Mouse (Mus musculus) heart, embryonic 12.5 days (tissue): ENCODE measurements at regions not wholly inside any gene's neighbourhood (a gene's known extent, or its start where the extent isn't known, plus 50 kb on each side); places are given as distances from the start of the nearest gene placed in this dataset.

ENCODE experiments used
- ATAC-seq: fragments of 200-750 bp; cut with Nextera tagmentation; 2 replicates; pipeline ENCODE4 v1.8.0; 2017; ENCODE audit warnings: moderate TSS enrichment, moderate library complexity; ENCODE audit not compliant: insufficient number of reproducible peaks, low FRiP score
- H3K27ac ChIP-seq: fragments of 300-500 bp; sonication (generic); 2 replicates; pipeline ENCODE4 v1.5.1; 2016; ENCODE audit warnings: mild to moderate bottlenecking, moderate library complexity; ENCODE audit not compliant: poor library complexity, severe bottlenecking
- H3K27me3 ChIP-seq: fragments of 300-500 bp; sonication (generic); replicated peaks from 2 replicates; pipeline ENCODE4 v1.6.1; 2016; ENCODE audit warnings: mild to moderate bottlenecking, moderate library complexity
- H3K36me3 ChIP-seq: fragments of 300-500 bp; sonication (generic); 2 replicates; pipeline ENCODE4 v1.6.1; 2016; ENCODE audit warnings: mild to moderate bottlenecking, moderate library complexity
- H3K4me1 ChIP-seq: fragments of 300-500 bp; sonication (generic); replicated peaks from 2 replicates; pipeline ENCODE4 v1.6.1; 2016; ENCODE audit warnings: mild to moderate bottlenecking
- H3K4me2 ChIP-seq: fragments of 300-500 bp; sonication (generic); 2 replicates; pipeline ENCODE4 v1.6.1; 2016; ENCODE audit warnings: mild to moderate bottlenecking, moderate library complexity
- H3K4me3 ChIP-seq: fragments of 300-500 bp; sonication (generic); 2 replicates; pipeline ENCODE4 v1.5.1; 2016; ENCODE audit warnings: mild to moderate bottlenecking
- H3K9ac ChIP-seq: fragments of 300-500 bp; sonication (generic); 2 replicates; pipeline ENCODE4 v1.6.1; 2016; ENCODE audit warnings: mild to moderate bottlenecking, moderate library complexity
- H3K9me3 ChIP-seq: fragments of 300-500 bp; sonication (generic); replicated peaks from 2 replicates; pipeline ENCODE4 v1.6.1; 2016; ENCODE audit warnings: mild to moderate bottlenecking, moderate library complexity
- WGBS: fragments of 180-500 bp; shearing (Covaris S2); methylation state at CpG from one replicate; pipeline ENCODE4 v1.1.7; 2016; 5-methylcytosine and 5-hydroxymethylcytosine counted together

DNA sequence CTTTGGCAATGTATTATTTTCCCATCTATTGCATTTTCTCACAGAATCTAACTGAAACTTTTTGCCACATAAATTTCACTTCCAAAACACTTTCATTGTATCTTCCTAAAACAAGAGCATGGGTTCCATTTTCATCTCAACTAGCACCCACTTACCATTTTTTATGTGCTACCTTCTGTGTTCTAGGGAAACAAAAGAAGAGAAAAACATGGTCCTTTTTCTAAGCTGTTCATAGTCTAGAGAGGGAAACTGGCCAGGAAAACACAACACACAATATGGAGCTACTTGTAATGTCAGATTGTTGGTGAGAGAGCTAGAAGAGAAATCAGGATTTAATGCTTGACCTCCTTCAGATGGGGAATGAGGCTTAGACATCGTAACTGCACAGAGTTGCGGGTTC is 361.6 kb upstream of the Gm11042 start:
- 77% methylated on average over 2 of the region's 2 CpGs for WGBS
- H3K27ac ChIP-seq = no peak overlapping the region
- H3K4me3 ChIP-seq = no peak overlapping the region
- no peaks in the 10 kb centered on the region for H3K27me3 ChIP-seq
- no peak overlapping the region for H3K9ac ChIP-seq
- H3K9me3 ChIP-seq = no peaks in the 10 kb centered on the region
- H3K4me2 ChIP-seq = no peak overlapping the region
- no peaks in the 10 kb centered on the region for H3K4me1 ChIP-seq
- H3K36me3 ChIP-seq = no peaks in the 10 kb centered on the region
- no peak for ATAC-seq

DNA sequence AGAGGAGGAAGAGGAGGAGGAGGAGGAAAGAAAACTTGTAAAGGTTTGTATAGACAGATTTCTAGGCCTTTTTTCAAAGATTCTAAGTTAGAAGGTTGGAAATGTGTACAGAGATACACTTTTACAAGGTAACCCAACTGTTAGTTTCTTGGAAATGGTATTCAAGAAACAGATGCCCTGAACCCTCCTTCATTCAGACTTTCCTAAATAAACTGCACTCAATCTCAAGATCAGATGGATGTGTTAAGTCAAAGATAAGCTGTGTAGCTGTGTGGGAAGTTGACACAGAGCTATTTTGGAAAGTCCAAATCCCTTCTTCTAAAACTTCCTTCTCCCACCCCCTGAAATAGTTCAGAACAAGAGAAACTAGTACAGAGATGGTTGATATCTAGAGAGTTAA is 342.2 kb upstream of the Gm11042 start:
- H3K27me3 ChIP-seq = no peaks in the 10 kb centered on the region
- no peak overlapping the region for H3K27ac ChIP-seq
- no peak overlapping the region for H3K9ac ChIP-seq
- no peaks in the 10 kb centered on the region for H3K36me3 ChIP-seq
- H3K4me2 ChIP-seq = no peak overlapping the region
- no peak overlapping the region for H3K4me3 ChIP-seq
- H3K4me1 ChIP-seq = no peaks in the 10 kb centered on the region
- no peak for ATAC-seq
- peaks cover 3% of the 10 kb centered on the region; the same call in 1 of the 2 replicates for H3K9me3 ChIP-seq

DNA sequence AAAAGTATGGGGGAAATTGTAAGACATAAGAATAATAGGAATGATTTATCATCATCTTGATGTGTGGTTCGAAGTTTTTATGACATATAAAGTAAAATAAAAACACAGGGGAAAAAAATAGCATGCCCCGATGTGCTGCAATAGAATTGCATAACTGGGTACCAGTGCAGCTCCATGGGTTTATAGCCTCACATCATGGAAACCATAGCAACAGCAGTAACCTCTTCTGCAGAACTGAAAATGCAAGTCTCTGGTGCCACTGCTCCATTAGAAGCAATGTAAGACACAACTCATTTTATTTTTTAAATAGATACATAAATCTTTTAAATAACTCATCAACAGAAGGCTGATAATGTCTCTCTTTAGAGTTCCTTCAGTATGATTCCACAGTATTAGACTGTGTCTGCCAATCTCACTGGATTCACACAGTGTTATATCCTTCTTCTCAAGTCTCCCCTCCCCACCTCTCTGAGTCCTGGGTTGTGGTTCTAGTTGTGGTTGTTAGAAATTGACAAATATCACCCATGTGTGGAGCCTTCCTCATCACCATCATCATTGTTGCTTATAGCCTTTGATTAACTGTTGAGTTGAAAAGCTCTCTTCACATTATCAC is 340.9 kb upstream of the Gm11042 start:
- peaks cover 3% of the 10 kb centered on the region; the same call in 1 of the 2 replicates for H3K9me3 ChIP-seq
- 62% methylated on average over 2 of the region's 2 CpGs for WGBS
- no peak overlapping the region for H3K4me2 ChIP-seq
- ATAC-seq = no peak
- no peaks in the 10 kb centered on the region for H3K27me3 ChIP-seq
- H3K36me3 ChIP-seq = no peaks in the 10 kb centered on the region
- no peak overlapping the region for H3K9ac ChIP-seq
- H3K4me3 ChIP-seq = no peak overlapping the region
- H3K4me1 ChIP-seq = no peaks in the 10 kb centered on the region
- no peak overlapping the region for H3K27ac ChIP-seq

DNA sequence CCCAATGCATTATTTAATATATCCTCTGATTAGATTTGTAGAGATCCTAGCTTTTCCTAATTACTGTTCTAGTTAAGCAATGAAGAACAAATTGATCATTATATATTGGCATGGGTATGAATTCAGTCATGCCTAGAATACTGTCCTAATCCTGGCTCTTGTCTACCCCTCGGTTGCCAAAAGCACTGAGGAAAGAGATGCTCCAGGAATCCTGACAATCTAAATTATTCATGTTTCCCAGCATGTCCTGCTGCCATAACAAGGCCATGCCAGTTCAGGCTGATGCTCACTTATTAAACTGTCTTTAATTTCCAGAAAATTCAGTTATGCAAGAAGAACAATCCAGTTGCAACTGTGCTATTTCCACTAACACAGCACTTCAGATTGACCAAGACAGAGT is 335.1 kb upstream of the Gm11042 start:
- Histone ChIP-seq H3K4me3 (no peak overlapping the region), H3K4me1 (no peaks in the 10 kb centered on the region), H3K4me2 (no peak overlapping the region), H3K36me3 (no peaks in the 10 kb centered on the region), H3K27me3 (no peaks in the 10 kb centered on the region), H3K9me3 (no peaks in the 10 kb centered on the region), H3K9ac (no peak overlapping the region), H3K27ac (no peak overlapping the region)
- 69% methylated on average over 1 of the region's 1 CpGs for WGBS
- no peak for ATAC-seq

DNA sequence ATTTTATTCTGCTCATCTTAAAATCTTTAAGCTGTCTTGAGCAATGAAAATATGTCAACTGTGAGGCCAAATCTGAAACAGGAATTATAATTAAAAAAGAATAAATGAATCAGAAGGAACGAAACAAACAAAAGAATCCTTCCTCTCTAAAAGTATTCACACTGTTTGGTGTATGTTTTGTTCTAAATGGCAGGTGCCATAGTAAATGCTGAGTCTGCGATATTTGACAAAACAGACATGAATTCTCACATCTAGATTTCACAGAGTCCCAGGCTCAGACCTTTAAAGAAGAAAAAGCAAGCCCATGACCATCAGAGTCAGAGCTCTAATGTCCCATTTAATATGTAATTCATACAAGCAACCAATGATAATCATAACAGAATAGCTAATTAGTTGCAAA is 316.6 kb upstream of the Gm11042 start:
- H3K27me3 ChIP-seq = no peaks in the 10 kb centered on the region
- 73% methylated on average over 2 of the region's 2 CpGs for WGBS

DNA sequence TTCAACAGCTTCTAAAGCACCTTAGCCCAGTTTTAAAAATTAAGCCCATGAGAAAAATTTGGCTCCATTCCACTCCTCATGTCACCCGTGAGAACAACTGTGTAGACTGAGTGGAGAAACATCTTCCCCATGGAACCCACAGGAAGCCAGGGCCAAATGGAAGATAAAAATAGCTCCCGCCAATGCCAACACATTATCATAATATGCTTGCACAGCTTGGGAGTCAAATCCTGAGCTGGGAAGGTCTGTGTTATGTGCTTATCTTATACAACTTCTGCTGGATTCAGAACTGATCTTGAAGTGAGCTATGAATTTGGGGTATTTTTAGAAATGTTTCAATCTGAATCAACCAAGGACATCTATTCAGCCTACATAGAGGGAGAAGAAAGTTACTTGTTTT is 279.0 kb upstream of the Gm11042 start:
- 34% methylated on average over 2 of the region's 2 CpGs for WGBS
- H3K27ac ChIP-seq = no peak overlapping the region

More for the DNA sequence above, 316.6 kb upstream of the Gm11042 start:
- no peaks in the 10 kb centered on the region for H3K4me1 ChIP-seq
- H3K9me3 ChIP-seq = no peaks in the 10 kb centered on the region
- no peak for ATAC-seq
- no peak overlapping the region for H3K27ac ChIP-seq
- H3K9ac ChIP-seq = no peak overlapping the region
- no peaks in the 10 kb centered on the region for H3K36me3 ChIP-seq
- no peak overlapping the region for H3K4me2 ChIP-seq
- no peak overlapping the region for H3K4me3 ChIP-seq

DNA sequence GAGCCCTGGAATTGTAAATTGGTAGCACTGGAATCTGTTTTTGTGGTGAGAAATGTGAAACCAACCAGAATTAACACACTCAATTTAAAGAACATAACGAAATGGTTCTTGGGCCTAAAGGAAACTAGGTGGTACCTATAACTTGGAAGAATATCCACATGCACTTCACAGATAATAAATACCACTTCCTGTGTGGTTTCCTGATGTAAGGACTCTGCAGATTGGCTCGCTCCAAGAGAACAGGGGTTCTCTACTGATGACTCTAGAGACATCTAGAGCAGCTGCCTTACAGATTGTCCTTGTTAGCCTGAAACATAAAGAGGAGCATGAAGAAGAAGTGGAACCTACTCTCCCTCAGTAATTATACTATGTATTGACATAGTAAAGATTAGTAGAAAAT is 238.4 kb upstream of the Gm11042 start:
- no peak overlapping the region for H3K4me2 ChIP-seq
- H3K36me3 ChIP-seq = no peaks in the 10 kb centered on the region
- no peak for ATAC-seq
- H3K27me3 ChIP-seq = no peaks in the 10 kb centered on the region
- WGBS = 71% methylated on average over 2 of the region's 2 CpGs
- H3K4me3 ChIP-seq = no peak overlapping the region
- H3K9me3 ChIP-seq = no peaks in the 10 kb centered on the region
- H3K27ac ChIP-seq = no peak overlapping the region
- H3K4me1 ChIP-seq = no peaks in the 10 kb centered on the region
- no peak overlapping the region for H3K9ac ChIP-seq

More for the DNA sequence above, 279.0 kb upstream of the Gm11042 start:
- H3K4me1 ChIP-seq = no peaks in the 10 kb centered on the region
- H3K36me3 ChIP-seq = no peaks in the 10 kb centered on the region
- ATAC-seq = no peak
- H3K4me2 ChIP-seq = no peak overlapping the region
- H3K9ac ChIP-seq = no peak overlapping the region
- H3K9me3 ChIP-seq = no peaks in the 10 kb centered on the region
- no peak overlapping the region for H3K4me3 ChIP-seq
- no peaks in the 10 kb centered on the region for H3K27me3 ChIP-seq

DNA sequence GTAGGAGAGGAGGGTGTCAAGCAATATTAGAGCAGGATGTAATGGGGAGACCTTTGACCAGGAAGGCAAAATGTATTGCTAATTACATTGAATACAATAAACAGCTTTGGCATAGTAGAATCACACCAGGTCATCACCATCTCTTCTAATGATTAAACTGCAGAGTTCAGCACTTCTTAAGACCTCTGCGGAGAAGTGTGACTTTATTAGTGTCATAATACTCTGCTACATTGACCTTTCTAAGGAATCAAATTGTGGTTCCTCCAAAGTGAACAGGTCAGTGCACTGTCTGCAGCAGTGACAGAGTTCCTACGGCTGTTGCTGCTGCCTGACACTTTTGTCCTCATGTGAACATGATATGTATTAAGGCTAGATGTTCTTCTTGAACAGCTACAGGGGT is 228.0 kb upstream of the Gm11042 start:
- Histone ChIP-seq H3K4me3 (no peak overlapping the region), H3K36me3 (no peaks in the 10 kb centered on the region), H3K27ac (no peak overlapping the region), H3K9ac (no peak overlapping the region), H3K9me3 (peaks cover 2% of the 10 kb centered on the region), H3K4me1 (no peaks in the 10 kb centered on the region), H3K4me2 (no peak overlapping the region), H3K27me3 (no peaks in the 10 kb centered on the region)
- WGBS = 83% methylated on average over 2 of the region's 2 CpGs
- no peak for ATAC-seq

DNA sequence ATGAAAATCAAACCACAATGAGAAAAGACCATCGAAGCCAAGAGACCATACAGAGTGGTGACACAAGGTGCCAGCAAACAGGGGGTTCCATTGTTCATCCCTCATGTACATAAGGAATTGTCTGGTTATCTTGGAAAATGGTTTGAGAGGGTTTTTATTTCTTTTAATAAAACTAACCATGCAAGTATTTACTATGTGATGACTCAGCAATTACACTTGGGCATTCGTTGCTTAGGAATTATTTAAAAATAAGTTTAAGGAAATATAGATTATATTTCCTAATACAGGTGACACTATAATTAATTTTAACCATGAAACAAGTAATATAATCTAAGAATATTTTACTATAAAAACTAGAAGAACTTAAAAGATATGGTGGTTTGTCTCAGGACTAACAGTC is 218.7 kb upstream of the Gm11042 start:
- no peak overlapping the region for H3K27ac ChIP-seq
- H3K4me1 ChIP-seq = no peaks in the 10 kb centered on the region
- H3K9ac ChIP-seq = no peak overlapping the region
- H3K9me3 ChIP-seq = no peaks in the 10 kb centered on the region
- ATAC-seq = no peak
- H3K27me3 ChIP-seq = no peaks in the 10 kb centered on the region
- no peak overlapping the region for H3K4me2 ChIP-seq
- WGBS = 61% methylated on average over 2 of the region's 2 CpGs
- no peak overlapping the region for H3K4me3 ChIP-seq
- no peaks in the 10 kb centered on the region for H3K36me3 ChIP-seq

DNA sequence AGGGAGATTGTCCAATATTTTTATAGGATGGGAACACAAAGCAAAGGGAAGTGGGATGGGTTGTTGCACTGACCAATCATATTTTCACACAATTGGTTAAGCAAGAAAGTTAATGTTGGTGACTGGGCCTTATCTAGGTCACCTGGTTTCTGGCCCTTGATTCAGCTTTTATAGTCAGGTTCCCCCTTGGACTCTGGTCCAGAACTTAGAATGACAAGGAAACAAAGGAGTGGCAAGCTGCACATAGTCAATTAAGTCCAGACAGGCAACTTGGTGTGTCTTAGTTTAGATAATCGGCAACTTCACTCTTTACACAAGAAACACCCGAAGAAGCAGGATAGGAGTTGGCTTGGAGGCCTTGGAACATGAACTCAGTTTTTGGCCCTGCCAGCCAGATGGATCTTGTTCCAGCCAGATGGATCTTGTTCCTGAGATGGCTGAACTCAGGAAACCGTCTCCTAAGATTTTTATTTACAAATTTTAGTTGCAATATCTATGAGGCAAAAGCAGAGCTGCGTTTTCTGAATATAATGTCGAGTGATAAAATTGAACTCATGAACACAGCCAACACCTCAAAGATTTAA is 212.9 kb upstream of the Gm11042 start:
- Histone ChIP-seq H3K36me3 (no peaks in the 10 kb centered on the region), H3K4me1 (no peaks in the 10 kb centered on the region), H3K4me3 (no peak overlapping the region), H3K9ac (no peak overlapping the region), H3K4me2 (no peak overlapping the region), H3K27me3 (no peaks in the 10 kb centered on the region), H3K9me3 (no peaks in the 10 kb centered on the region), H3K27ac (no peak overlapping the region)
- no peak for ATAC-seq
- 74% methylated on average over 5 of the region's 5 CpGs for WGBS

DNA sequence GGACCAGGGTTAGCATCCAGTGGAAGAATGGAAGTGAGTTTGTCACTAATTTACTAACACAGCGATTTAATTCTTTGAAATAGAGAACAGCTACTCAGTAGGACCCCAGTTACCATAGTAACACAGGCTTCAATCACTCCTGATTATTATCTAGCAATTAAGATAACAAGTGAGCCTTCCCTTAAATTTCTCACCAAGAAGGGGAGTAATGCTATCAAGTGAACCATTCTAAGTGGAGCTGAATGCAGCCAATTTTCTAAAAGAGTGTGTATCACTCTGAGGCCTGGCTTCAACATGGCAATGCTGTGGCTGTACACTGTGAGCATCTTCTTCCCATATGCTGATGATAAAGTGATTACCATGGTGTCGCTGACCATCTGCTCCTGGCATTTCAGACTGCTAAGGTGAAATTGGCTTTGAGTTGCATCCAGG is 211.0 kb upstream of the Gm11042 start:
- no peaks in the 10 kb centered on the region for H3K27me3 ChIP-seq
- H3K9ac ChIP-seq = no peak overlapping the region
- H3K4me3 ChIP-seq = no peak overlapping the region
- no peaks in the 10 kb centered on the region for H3K36me3 ChIP-seq
- ATAC-seq = no peak
- no peak overlapping the region for H3K27ac ChIP-seq
- H3K4me2 ChIP-seq = no peak overlapping the region
- 53% methylated on average over 2 of the region's 2 CpGs for WGBS
- no peaks in the 10 kb centered on the region for H3K4me1 ChIP-seq
- no peaks in the 10 kb centered on the region for H3K9me3 ChIP-seq

DNA sequence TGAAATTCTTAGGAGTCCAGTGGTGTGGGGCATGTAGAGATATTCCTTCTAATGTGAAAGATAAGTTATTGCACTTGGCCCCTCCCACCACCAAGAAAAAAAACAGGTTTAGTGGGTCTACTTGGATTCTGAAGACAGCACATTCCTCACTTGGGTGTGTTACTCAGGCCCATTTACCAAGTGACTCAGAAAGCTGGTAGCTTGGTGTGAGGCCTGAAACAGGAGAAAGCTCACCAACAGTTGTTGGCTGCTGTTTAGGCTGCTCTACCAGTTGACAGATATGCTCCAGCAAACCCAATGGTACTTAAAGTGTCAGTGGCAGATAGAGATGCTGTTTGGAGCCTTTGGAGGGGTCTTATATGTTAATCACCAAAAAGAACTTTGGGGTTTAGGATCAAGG is 207.8 kb upstream of the Gm11042 start:
- H3K9me3 ChIP-seq = no peaks in the 10 kb centered on the region
- no peak overlapping the region for H3K4me3 ChIP-seq
- no peaks in the 10 kb centered on the region for H3K4me1 ChIP-seq
- H3K27me3 ChIP-seq = no peaks in the 10 kb centered on the region
- ATAC-seq = no peak
- H3K36me3 ChIP-seq = no peaks in the 10 kb centered on the region
- no peak overlapping the region for H3K9ac ChIP-seq
- no peak overlapping the region for H3K4me2 ChIP-seq
- H3K27ac ChIP-seq = no peak overlapping the region
